Mouse (Mus musculus) hindlimb bud, embryonic 11.5 days (tissue): ENCODE measurements at regions not wholly inside any gene's neighbourhood (a gene's known extent, or its start where the extent isn't known, plus 50 kb on each side); places are given as distances from the start of the nearest gene placed in this dataset.

Experiments
- DNase-seq: peaks from one replicate; pipeline ENCODE4 v3.0.0-alpha.2; 2012; ENCODE audit warnings: low read depth, low spot score; ENCODE audit errors: extremely low spot score

DNA sequence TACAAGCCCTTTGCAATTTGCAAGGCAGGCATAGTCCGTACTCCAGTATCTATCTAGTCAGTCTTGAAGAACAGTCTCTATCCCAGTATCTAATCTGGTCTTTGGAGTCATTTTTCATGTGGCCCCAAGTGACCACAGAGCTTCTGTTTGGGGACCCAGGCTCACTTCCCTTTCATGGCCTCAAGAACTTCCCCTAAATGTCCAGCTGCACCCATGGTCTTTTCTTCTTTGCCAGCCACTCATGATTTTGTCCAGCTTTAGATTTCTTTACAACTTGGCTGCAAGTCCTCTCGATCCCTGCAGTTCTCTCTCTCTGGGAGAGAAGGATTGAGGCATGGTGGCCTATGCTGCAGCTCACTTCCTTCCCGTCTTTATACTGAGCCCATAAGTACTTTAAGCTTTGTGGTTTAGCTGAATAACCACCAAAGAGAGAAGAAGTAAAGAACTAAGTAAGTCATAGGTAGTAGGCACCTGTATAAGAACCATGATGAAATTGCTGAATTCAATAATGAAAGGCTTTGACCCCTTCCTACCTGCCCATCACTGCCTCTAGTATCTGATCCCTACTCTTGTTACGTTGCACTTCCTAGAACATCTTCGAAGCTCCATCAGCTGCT lies 62.1 kb upstream of the Cited2 start:
- no peak for DNase-seq

DNA sequence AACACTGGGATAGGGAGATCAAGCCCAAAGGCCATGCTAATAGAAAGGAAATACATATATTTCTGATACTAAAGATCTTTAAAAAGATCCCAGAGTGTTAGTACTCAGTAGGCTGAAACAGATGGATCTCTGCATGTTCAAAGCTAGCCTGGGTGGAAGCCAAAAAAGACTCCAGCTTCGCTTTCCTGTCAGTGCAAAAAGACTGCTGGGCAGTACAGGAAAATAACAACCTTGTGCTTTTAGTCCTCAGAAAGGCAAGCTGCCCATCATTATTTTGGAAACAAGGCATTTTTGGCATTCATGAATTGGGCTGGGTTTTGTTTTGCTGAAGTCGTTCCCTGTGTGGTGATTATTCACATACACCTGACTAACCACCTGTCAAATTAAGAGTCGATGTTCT lies 56.9 kb upstream of the Cited2 start:
- DNase-seq: no peak

DNA sequence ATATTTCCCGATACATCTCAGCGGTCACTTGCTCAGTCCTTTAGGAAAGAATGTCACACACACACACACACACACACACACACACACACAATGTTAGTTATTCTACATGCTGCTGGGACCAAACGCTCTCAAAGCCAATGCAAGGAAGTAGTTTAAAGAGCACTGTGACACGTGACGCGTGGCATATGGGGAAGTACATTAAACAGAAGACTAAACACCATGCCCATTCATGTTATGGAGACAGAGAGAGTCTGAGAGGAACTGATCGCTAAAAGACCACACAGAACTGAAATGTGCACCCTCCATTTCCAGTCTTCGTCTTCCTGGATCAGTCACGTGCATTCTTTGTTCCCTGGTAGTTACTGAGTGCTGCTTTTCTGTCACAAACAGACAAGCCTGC lies 53.6 kb upstream of the Cited2 start:
- DNase-seq: no peak
